Mouse (Mus musculus): Measurements from ENCODE around the gene Tmem233. TPM values are rescaled to one million over a fixed set of nuclear protein-coding genes. Genes with fewer than 3 reads are reported as not detected.
A peak's percentile ranks its signal among the peaks of the same experiment; 100 is the strongest.

The Tmem233 gene
- total and polyA plus RNA-seq, 3 experiments = 6.0 TPM; not detected in 2

DNA sequence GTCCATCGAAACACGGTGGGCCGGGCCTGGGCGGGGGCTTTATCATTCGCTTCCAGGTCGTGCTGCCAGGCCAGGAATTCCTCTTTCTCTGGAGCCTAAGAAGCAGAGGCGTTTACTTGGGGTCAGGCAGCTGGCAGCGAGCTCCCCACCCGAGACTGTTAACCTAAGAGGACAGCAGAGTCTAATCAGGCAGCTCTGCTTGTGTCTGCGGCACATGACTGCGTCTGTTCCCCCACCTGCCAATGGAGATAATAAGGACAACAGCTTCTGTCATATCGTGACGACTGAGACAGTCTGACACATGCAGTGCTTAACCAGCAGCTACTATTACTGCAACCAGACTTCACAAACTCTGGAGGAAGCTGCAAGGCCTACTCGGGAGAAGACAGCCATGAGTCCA is 61.5 kb downstream of the Tmem233 start (continued):
- TF ChIP-seq UBTF (IDR thresholded peaks at IDR 0.05; ENCODE audit: borderline replicate concordance, insufficient read depth, low read depth, low read length) = 0 out of 2 replicates have a peak, but pooled peaks have one; percentile 56

- Histone ChIP-seq H3K4me1 (ENCODE audit: control insufficient read depth in 1 of 2, insufficient read depth in 2 of 2, low read length in 2 of 2) (peaks cover 8 to 22% of the 10 kb centered on the region in 2 experiments), H3K9ac (ENCODE audit: control insufficient read depth, low read depth, low read length, poor library complexity, severe bottlenecking) (no peak overlapping the region)
Observed at GRCm38 (mm10) chr5:116019371-116019770, 63.7 kb downstream of the Tmem233 start.

DNA sequence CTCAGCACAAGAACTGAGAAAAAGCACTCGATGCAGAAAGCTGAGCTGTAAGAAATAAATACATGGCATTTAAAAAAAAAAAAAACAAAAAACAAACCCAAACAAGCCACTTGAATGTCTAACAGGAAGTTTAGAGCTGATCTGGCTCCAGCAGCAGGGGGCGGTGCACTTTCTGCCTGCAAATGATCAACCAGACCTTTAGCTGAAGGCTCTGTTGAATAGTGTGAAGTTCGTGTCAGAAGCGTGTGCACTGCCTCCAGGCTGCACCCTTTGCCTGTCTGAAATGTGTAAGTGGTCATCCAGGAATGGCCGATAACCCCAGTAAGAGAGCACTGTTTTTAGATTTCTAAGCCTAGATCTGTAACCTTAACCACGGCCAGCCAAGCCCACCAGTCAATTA is 64.3 kb downstream of the Tmem233 start:
- peaks cover 8 to 22% of the 10 kb centered on the region in 2 experiments for H3K4me1 ChIP-seq (ENCODE audit: control insufficient read depth in 1 of 2, insufficient read depth in 2 of 2, low read length in 2 of 2)

More at GRCm38 (mm10) chr5:116019371-116019770, 63.7 kb downstream of the Tmem233 start:
- Histone ChIP-seq H3K36me3 (ENCODE audit: control insufficient read depth in 1 of 2, insufficient read depth in 2 of 2, low read length in 2 of 2) (peaks cover 24 to 25% of the 10 kb centered on the region in 2 experiments), H3K27ac (ENCODE audit: control insufficient read depth, low read depth, low read length) (0 out of 2 replicates have a peak overlapping the region, but pooled peaks have one; percentile 29), H3K4me3 (ENCODE audit: control insufficient read depth in 1 of 2, insufficient read depth in 1 of 2, low read depth in 2 of 2, low read length in 2 of 2) (no peak overlapping the region), H3K79me2 (ENCODE audit: control insufficient read depth, insufficient read depth, low read length, poor library complexity) (peaks cover 28% of the 10 kb centered on the region), H3K9me3 (replicated peaks; ENCODE audit: insufficient read depth, low read length) (no peaks in the 10 kb centered on the region), H3K27me3 (ENCODE audit: control insufficient read depth in 1 of 2, insufficient read depth in 2 of 2, low read length in 2 of 2) (no peaks in the 10 kb centered on the region)
- DNase-seq (ENCODE audit: low read depth, low spot score) = no peak
- TF ChIP-seq POLR2A (IDR thresholded peaks at IDR 0.05; ENCODE audit: control insufficient read depth in 1 of 2, insufficient read depth in 1 of 2, low read depth in 1 of 2, low read length in 2 of 2, poor library complexity in 1 of 2) (no peak), ETS1 (IDR thresholded peaks at IDR 0.05; ENCODE audit: low read depth, low read length) (no peak), ZKSCAN1 (IDR thresholded peaks at IDR 0.05; ENCODE audit: low read depth, low read length) (no peak), MEF2A (IDR thresholded peaks at IDR 0.05; ENCODE audit: extremely low read depth, insufficient replicate concordance, low read depth, low read length, poor library complexity, severe bottlenecking) (no peak), BHLHE40 (IDR thresholded peaks at IDR 0.05; ENCODE audit: borderline replicate concordance, low read depth, low read length) (no peak), CHD1 (IDR thresholded peaks at IDR 0.05; ENCODE audit: low read depth, low read length) (no peak), TCF12 (IDR thresholded peaks at IDR 0.05; ENCODE audit: low read depth, low read length) (no peak), SMC3 (IDR thresholded peaks at IDR 0.05; ENCODE audit: low read depth, low read length) (no peak), POLR2AphosphoS2 (IDR thresholded peaks at IDR 0.05; ENCODE audit: low read length) (no peak), ZC3H11A (IDR thresholded peaks at IDR 0.05; ENCODE audit: low read depth, low read length) (no peak), MXI1 (IDR thresholded peaks at IDR 0.05; ENCODE audit: low read depth, low read length) (no peak), EP300 (IDR thresholded peaks at IDR 0.05; ENCODE audit: low read depth in 1 of 2, low read length in 2 of 2) (no peak), JUND (IDR thresholded peaks at IDR 0.05; ENCODE audit: low read depth, low read length) (no peak), MYC (IDR thresholded peaks at IDR 0.05; ENCODE audit: low read depth, low read length) (no peak), ZNF384 (IDR thresholded peaks at IDR 0.05; ENCODE audit: low read depth, low read length) (no peak), E2F4 (IDR thresholded peaks at IDR 0.05; ENCODE audit: borderline replicate concordance, low read depth, low read length) (no peak), NRF1 (IDR thresholded peaks at IDR 0.05; ENCODE audit: insufficient read depth, low read depth, low read length, poor library complexity, severe bottlenecking) (no peak), CHD2 (IDR thresholded peaks at IDR 0.05; ENCODE audit: low read length) (no peak), USF2 (IDR thresholded peaks at IDR 0.05; ENCODE audit: borderline replicate concordance in 1 of 2, insufficient read depth in 1 of 2, low read depth in 1 of 2, low read length in 2 of 2) (no peak), KAT2A (conservative IDR thresholded peaks at IDR 0.05; ENCODE audit: low read depth, low read length) (no peak)

More for the DNA sequence above, 64.3 kb downstream of the Tmem233 start:
- no peak overlapping the region for H3K4me3 ChIP-seq (ENCODE audit: control insufficient read depth in 1 of 2, insufficient read depth in 1 of 2, low read depth in 2 of 2, low read length in 2 of 2)
- peak; percentile 59 for DNase-seq (ENCODE audit: low read depth, low spot score)
- H3K9ac ChIP-seq (ENCODE audit: control insufficient read depth, low read depth, low read length, poor library complexity, severe bottlenecking) = no peak overlapping the region
- peaks cover 24 to 28% of the 10 kb centered on the region in 2 experiments for H3K36me3 ChIP-seq (ENCODE audit: control insufficient read depth in 1 of 2, insufficient read depth in 2 of 2, low read length in 2 of 2)
- H3K27me3 ChIP-seq (ENCODE audit: control insufficient read depth in 1 of 2, insufficient read depth in 2 of 2, low read length in 2 of 2) = no peaks in the 10 kb centered on the region
- TF ChIP-seq SMC3 (IDR thresholded peaks at IDR 0.05; ENCODE audit: low read depth, low read length) (peak; percentile 23; the same call in 1 of the 2 replicates), RAD21 (IDR thresholded peaks at IDR 0.05; ENCODE audit: low read depth, low read length) (peak; percentile 11), MXI1 (IDR thresholded peaks at IDR 0.05; ENCODE audit: low read depth, low read length) (peak; percentile 9; the same call in 1 of the 2 replicates), ZNF384 (IDR thresholded peaks at IDR 0.05; ENCODE audit: low read depth, low read length) (peak; percentile 61; the same call in 1 of the 2 replicates), CTCF (IDR thresholded peaks at IDR 0.05 in 2 of 3, conservative IDR thresholded peaks at IDR 0.05 in 1 of 3; ENCODE audit: control insufficient read depth in 1 of 3, insufficient read depth in 1 of 3, low read depth in 2 of 3, low read length in 3 of 3, poor library complexity in 1 of 3, severe bottlenecking in 1 of 3) (peak in 2 of 3 experiments; percentile 29 to 41; a peak in 3 of 6 replicates), MEF2A (IDR thresholded peaks at IDR 0.05; ENCODE audit: extremely low read depth, insufficient replicate concordance, low read depth, low read length, poor library complexity, severe bottlenecking) (no peak), CHD2 (IDR thresholded peaks at IDR 0.05; ENCODE audit: low read length) (no peak), ZKSCAN1 (IDR thresholded peaks at IDR 0.05; ENCODE audit: low read depth, low read length) (no peak), SIN3A (IDR thresholded peaks at IDR 0.05; ENCODE audit: low read length) (peak; percentile 22; the same call in 1 of the 2 replicates)
- H3K79me2 ChIP-seq (ENCODE audit: control insufficient read depth, insufficient read depth, low read length, poor library complexity) = peaks cover 24% of the 10 kb centered on the region
- H3K9me3 ChIP-seq (replicated peaks; ENCODE audit: insufficient read depth, low read length) = no peaks in the 10 kb centered on the region
- no peak overlapping the region for H3K27ac ChIP-seq (ENCODE audit: control insufficient read depth, low read depth, low read length)
